Mouse (Mus musculus): ENCODE measurements around the gene Gm49325. TPM values are rescaled to one million over a fixed set of nuclear protein-coding genes. Genes with fewer than 3 reads are reported as not detected.
A peak's percentile ranks its signal among the peaks of the same experiment; 100 is the strongest.

The Gm49325 gene
- total and polyA plus RNA-seq, 3 experiments: 27.5 to 28.5 TPM; not detected in 1

- peak; percentile 29 for DNase-seq
Observed at GRCm38 (mm10) chr10:77626036-77626435, 20.0 kb downstream of the Gm49325 start.

GRCm38 (mm10) chr10:77626591-77626990 is 20.6 kb downstream of the Gm49325 start:
- no peak for DNase-seq

GRCm38 (mm10) chr10:77627497-77627896 is 21.5 kb downstream of the Gm49325 start:
- peak; percentile 75 for DNase-seq

- DNase-seq: no peak
Observed at GRCm38 (mm10) chr10:77629163-77629562, 23.2 kb downstream of the Gm49325 start.

GRCm38 (mm10) chr10:77629970-77630369 is 24.0 kb downstream of the Gm49325 start:
- no peak for DNase-seq

- no peak for DNase-seq
Observed at GRCm38 (mm10) chr10:77634016-77634415, 28.0 kb downstream of the Gm49325 start.

GRCm38 (mm10) chr10:77634452-77635231 is 28.6 kb downstream of the Gm49325 start:
- no peak for DNase-seq

- no peak for DNase-seq
Observed at GRCm38 (mm10) chr10:77636234-77636922, 30.4 kb downstream of the Gm49325 start.

- DNase-seq: peak; percentile 36
Observed at GRCm38 (mm10) chr10:77638956-77639355, 33.0 kb downstream of the Gm49325 start.

GRCm38 (mm10) chr10:77643160-77643559 is 37.2 kb downstream of the Gm49325 start:
- no peak for DNase-seq

GRCm38 (mm10) chr10:77645571-77645970 is 39.6 kb downstream of the Gm49325 start:
- DNase-seq: no peak

GRCm38 (mm10) chr10:77647461-77647860 is 41.5 kb downstream of the Gm49325 start:
- DNase-seq: no peak

GRCm38 (mm10) chr10:77647901-77648300 is 41.9 kb downstream of the Gm49325 start:
- DNase-seq: no peak

- no peak for DNase-seq
Observed at GRCm38 (mm10) chr10:77652046-77652445, 46.0 kb downstream of the Gm49325 start.

- DNase-seq: no peak
Observed at GRCm38 (mm10) chr10:77658286-77658994, 52.4 kb downstream of the Gm49325 start.

GRCm38 (mm10) chr10:77663949-77664665 is 58.1 kb downstream of the Gm49325 start:
- no peak for DNase-seq

- DNase-seq: no peak
Observed at GRCm38 (mm10) chr10:77666342-77666741, 60.3 kb downstream of the Gm49325 start.

GRCm38 (mm10) chr10:77667402-77667801 is 61.4 kb downstream of the Gm49325 start:
- no peak for DNase-seq

- no peak for DNase-seq
Observed at GRCm38 (mm10) chr10:77670710-77671109, 64.7 kb downstream of the Gm49325 start.

- DNase-seq: no peak
Observed at GRCm38 (mm10) chr10:77671519-77671918, 65.5 kb downstream of the Gm49325 start.

- no peak for DNase-seq
Observed at GRCm38 (mm10) chr10:77673765-77674164, 67.8 kb downstream of the Gm49325 start.

- no peak for DNase-seq
Observed at GRCm38 (mm10) chr10:77677562-77677961, 71.6 kb downstream of the Gm49325 start.
